Mouse (Mus musculus): ENCODE results near the gene Hp1bp3.

- TF ChIP-seq CTCF (IDR thresholded peaks at IDR 0.05; ENCODE audit: extremely low read depth, insufficient read length, insufficient replicate concordance, low read depth, low read length) (no peak), POLR2A (IDR thresholded peaks at IDR 0.05; ENCODE audit: low read depth, low read length) (no peak)
Observed at GRCm38 (mm10) chr4:138200769-138201168, 15.3 kb upstream of the Hp1bp3 start.

Data from small intestine, adult 2 months (tissue).